In the genomic region with DNA sequence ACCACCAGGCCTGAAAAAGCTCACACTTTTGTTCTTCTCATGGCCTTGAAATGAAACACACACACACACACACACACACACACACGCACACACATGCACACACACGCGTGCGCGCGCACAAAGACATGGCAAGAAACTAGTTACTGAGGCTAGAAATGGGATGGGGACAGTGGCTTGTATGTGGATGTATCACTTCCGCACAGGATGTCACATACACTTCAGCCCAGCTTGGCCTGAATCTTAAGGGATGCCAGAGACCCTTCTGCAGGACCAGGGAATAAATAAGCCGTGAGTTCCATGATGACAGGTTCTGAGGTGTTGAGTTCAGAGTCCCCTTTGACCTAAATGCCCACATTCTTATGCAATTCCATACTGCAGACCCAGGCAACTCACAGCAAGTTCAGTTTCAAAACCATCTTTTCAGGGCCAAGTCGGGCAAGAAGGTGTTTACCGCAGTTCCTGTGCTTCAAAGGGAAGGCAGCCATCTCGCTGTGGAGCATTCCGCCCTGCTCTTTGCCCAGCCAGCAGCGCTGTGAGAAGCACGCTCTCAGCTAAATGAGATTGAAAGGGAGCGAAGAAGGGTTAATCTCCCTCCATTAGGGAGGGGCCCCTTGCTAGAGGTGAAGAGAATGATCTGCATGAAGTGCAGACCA, we compare ENCODE assay signal across 11 mouse cellular contexts. TPM values are rescaled to one million over a fixed set of nuclear protein-coding genes. Genes with fewer than 3 reads are reported as not detected.
A peak's percentile ranks its signal among the peaks of the same experiment; 100 is the strongest.
DNase-seq lines count a peak whose midpoint lies in the region; ATAC-seq lines count a peak whose summit lies in the region.
"Had no signal": no experiment of that assay in that cellular context is flagged by ENCODE, and none has a peak within 500 bp of the region (broad histone marks: within the 10 kb centered on the region; RNA-seq: fewer than 3 reads in every experiment).

No protein-coding gene starts in this region.

- H3K9ac ChIP-seq in forebrain, embryonic 14.5 days (ENCODE audit: low read length): no peak overlapping the region
- H3K9ac ChIP-seq in forebrain, embryonic 11.5 days (ENCODE audit: low read length): no peak overlapping the region; the same call in 1 of the 2 replicates
- H3K9ac ChIP-seq in limb, embryonic 12.5 days (replicated peaks): 0 out of 2 replicates have a peak overlapping the region, but pooled peaks have one; percentile 23
- H3K9ac ChIP-seq: liver, embryonic 14.5 days had no signal

- ATAC-seq in forebrain, embryonic 14.5 days: 0 out of 2 replicates have a peak, but pooled peaks have one; percentile 20
- no peak for ATAC-seq in forebrain, embryonic 11.5 days (replicated peaks; ENCODE audit: low FRiP score)
- ATAC-seq in limb, embryonic 12.5 days (ENCODE audit: insufficient number of reproducible peaks, insufficient read depth, low FRiP score, low TSS enrichment, low read depth): no peak

- 62% methylated on average over 15 of the region's 15 CpGs for WGBS in forebrain, embryonic 14.5 days
- 66% methylated on average over 15 of the region's 15 CpGs for WGBS in forebrain, embryonic 11.5 days
- 65% methylated on average over 15 of the region's 15 CpGs for WGBS in limb, embryonic 12.5 days

- no peak overlapping the region for H3K27ac ChIP-seq in forebrain, embryonic 14.5 days (ENCODE audit: low read depth, low read length)
- no peak overlapping the region for H3K27ac ChIP-seq in forebrain, embryonic 11.5 days (ENCODE audit: low read depth, low read length)
- no peak overlapping the region; the same call in 1 of the 2 replicates for H3K27ac ChIP-seq in limb, embryonic 12.5 days
- H3K27ac ChIP-seq: liver, embryonic 14.5 days had no signal

- no peak overlapping the region for H3K4me2 ChIP-seq in forebrain, embryonic 14.5 days (ENCODE audit: low read length)
- H3K4me2 ChIP-seq in forebrain, embryonic 11.5 days (ENCODE audit: low read depth, low read length, severe bottlenecking): no peak overlapping the region
- H3K4me2 ChIP-seq in limb, embryonic 12.5 days: no peak overlapping the region

- DNase-seq in forebrain, embryonic 14.5 days (ENCODE audit: low spot score): peak; percentile 19
- DNase-seq in forebrain, embryonic 11.5 days (ENCODE audit: low spot score): no peak
- DNase-seq in thymus, postnatal 25 days: peak; percentile 11
- no peak for DNase-seq in thymus, postnatal 36 days
- DNase-seq in layer of hippocampus, adult 9-10 months (ENCODE audit: low spot score): no peak
- no peak for DNase-seq in kidney, postnatal 4 days
- DNase-seq in urinary bladder, postnatal 25 days (ENCODE audit: low spot score): no peak
- DNase-seq: cerebellum, adult 9-11 months had no signal

- H3K27me3 ChIP-seq in forebrain, embryonic 14.5 days (replicated peaks; ENCODE audit: control insufficient read depth, insufficient read depth, low read length): no peaks in the 10 kb centered on the region
- H3K27me3 ChIP-seq in forebrain, embryonic 11.5 days (ENCODE audit: control insufficient read depth, insufficient read depth, low read length): no peaks in the 10 kb centered on the region
- no peaks in the 10 kb centered on the region for H3K27me3 ChIP-seq in limb, embryonic 12.5 days

- H3K4me3 ChIP-seq in forebrain, embryonic 14.5 days (ENCODE audit: low read depth, low read length): no peak overlapping the region
- H3K4me3 ChIP-seq in forebrain, embryonic 11.5 days (ENCODE audit: low read depth, low read length): no peak overlapping the region
- H3K4me3 ChIP-seq in limb, embryonic 12.5 days (replicated peaks): no peak overlapping the region
- H3K4me3 ChIP-seq: myocyte had no signal

- no peaks in the 10 kb centered on the region for H3K9me3 ChIP-seq in forebrain, embryonic 14.5 days (replicated peaks; ENCODE audit: control insufficient read depth, low read length)
- H3K9me3 ChIP-seq in forebrain, embryonic 11.5 days (ENCODE audit: control insufficient read depth, low read length): no peaks in the 10 kb centered on the region
- H3K9me3 ChIP-seq in limb, embryonic 12.5 days: no peaks in the 10 kb centered on the region

- H3K4me1 ChIP-seq in forebrain, embryonic 14.5 days (ENCODE audit: control insufficient read depth, insufficient read depth, low read length): no peaks in the 10 kb centered on the region
- peaks cover 6% of the 10 kb centered on the region; the same call in 1 of the 2 replicates for H3K4me1 ChIP-seq in forebrain, embryonic 11.5 days (replicated peaks; ENCODE audit: control insufficient read depth, insufficient read depth, low read length)
- peaks cover 5% of the 10 kb centered on the region; the same call in 1 of the 2 replicates for H3K4me1 ChIP-seq in limb, embryonic 12.5 days (replicated peaks)

- H3K36me3 ChIP-seq in forebrain, embryonic 14.5 days (ENCODE audit: control insufficient read depth, insufficient read depth, low read length): no peaks in the 10 kb centered on the region
- H3K36me3 ChIP-seq in forebrain, embryonic 11.5 days (ENCODE audit: control insufficient read depth, insufficient read depth, low read length): no peaks in the 10 kb centered on the region
- no peaks in the 10 kb centered on the region for H3K36me3 ChIP-seq in limb, embryonic 12.5 days

RNA-seq across cellular contexts. Expression of gene Zbtb38, which starts 11.8 kb away (rescaled TPM):
- 36.7 and 50.1 TPM in 2 replicates for polyA plus RNA-seq in forebrain, embryonic 14.5 days (2014; fragmentation: Nextera tagmentation; extraction: Ambion mirVana)
- polyA plus RNA-seq in forebrain, embryonic 11.5 days (2014; fragmentation: Nextera tagmentation; extraction: Ambion mirVana): 10.5 and 11.1 TPM in 2 replicates
- polyA plus RNA-seq in limb, embryonic 12.5 days (2016; fragmentation: Nextera tagmentation; extraction: Ambion mirVana): 10.2 and 11.6 TPM in 2 replicates

Comparison
In these comparisons a context has a peak if more than half of its experiments do, and no peak if none do; other contexts are left out.
1. DNase-seq: peak in forebrain, embryonic 14.5 days (single experiment) and thymus, postnatal 25 days (single experiment); none in forebrain, embryonic 11.5 days (single experiment), thymus, postnatal 36 days (0 of 2), layer of hippocampus, adult 9-10 months (single experiment), kidney, postnatal 4 days (0 of 2) and urinary bladder, postnatal 25 days (single experiment).